Mouse (Mus musculus): ENCODE results near the gene Armc12.

Armc12 gene

GRCm38 (mm10) chr17:28513844-28514243 is 16.8 kb upstream of the Armc12 start:
- no peak for DNase-seq

DNA sequence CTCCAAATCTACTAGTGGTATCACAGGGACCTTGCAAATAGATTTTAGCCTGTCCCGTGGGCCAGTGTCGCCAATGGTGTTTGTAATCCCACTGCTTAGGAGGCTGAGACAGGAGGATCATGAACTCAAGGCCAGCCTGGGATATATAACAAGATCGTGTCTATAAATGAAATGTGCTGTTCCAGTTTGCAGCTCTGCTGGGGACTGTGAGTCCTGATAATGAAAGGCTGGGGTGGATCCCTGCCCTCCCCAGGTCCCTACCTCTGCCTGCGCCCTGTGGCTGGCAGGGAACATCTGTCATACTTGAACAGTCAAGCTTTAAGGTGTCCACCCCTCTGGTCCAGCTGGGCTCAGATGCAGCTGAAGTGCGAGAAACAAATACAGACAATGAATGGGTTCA is 16.1 kb upstream of the Armc12 start:
- DNase-seq: no peak

DNA sequence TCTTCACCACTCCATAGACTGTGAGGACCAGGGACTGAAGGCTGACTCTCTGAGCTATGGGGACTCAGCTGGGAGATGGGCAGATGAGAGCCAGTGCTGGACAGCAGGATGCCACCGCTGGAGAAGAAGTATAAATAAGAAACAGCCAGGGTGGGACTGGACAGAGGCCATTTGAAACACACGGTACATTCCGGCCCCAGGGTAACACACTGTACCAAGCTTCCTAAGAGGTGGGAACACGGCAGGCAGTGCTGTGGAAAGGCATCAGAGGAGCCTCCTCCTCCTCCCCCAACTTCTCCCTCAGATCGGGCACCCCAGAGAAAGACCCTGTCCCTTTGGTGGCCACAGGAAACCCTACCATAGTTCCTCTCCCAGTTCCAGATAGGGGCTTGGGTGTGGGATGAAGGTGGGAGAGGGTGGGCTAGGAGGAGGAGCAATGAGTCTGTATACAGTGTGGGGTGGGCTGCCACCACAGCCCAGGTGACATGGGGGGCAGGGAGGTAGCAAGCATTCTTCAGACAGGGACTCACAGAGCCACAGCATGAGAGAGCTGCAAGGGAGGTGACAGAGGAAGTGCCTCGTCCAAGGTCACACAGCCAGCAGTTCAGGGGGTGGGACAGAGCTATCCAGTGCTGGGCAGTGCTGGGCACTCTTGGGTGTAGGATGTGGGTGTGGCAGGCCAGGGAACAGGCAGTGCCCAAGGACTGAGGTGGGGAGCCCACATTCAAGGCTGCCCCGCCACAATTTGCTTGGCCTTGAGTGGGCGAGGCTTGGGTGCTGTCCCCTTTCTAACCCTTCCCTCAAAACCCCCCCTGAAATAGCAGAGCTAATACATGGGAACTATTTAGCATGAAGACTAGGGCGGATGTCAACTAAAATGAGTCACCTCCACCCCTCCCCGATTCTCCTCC is 14.9 kb upstream of the Armc12 start:
- DNase-seq: no peak

GRCm38 (mm10) chr17:28516881-28517280 is 13.7 kb upstream of the Armc12 start:
- DNase-seq: no peak

DNA sequence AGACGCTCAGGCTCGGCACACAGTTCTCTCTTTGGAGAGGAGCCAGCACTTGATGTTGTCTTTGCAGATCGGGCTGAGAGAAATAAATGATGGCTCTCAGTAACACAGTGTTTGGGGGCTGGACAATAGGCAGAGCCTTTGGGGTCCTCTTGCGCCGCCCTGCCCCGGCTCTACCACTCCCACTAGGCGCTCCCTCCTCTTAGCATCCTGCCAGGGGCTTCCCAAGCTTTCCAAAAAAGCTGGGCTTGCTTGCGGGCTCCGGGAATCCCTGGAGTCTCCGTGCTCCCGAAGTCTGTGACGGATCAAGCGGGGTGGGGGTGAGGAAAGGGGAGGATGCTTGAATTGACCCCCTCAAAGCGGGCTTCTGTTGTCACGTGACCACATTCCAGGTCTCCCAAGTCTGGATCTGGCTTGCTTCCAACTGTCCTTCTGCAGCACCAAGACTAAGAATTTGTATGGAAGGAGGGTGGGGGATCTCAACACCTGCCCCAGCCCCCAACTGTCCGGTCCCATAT is 13.1 kb upstream of the Armc12 start, which contains the start of gene Fkbp5:
TSS of gene Fkbp5 (minus strand) at position 87 of the 515 bp plus-strand sequence.
- DNase-seq: peak; percentile 69 to 78

DNA sequence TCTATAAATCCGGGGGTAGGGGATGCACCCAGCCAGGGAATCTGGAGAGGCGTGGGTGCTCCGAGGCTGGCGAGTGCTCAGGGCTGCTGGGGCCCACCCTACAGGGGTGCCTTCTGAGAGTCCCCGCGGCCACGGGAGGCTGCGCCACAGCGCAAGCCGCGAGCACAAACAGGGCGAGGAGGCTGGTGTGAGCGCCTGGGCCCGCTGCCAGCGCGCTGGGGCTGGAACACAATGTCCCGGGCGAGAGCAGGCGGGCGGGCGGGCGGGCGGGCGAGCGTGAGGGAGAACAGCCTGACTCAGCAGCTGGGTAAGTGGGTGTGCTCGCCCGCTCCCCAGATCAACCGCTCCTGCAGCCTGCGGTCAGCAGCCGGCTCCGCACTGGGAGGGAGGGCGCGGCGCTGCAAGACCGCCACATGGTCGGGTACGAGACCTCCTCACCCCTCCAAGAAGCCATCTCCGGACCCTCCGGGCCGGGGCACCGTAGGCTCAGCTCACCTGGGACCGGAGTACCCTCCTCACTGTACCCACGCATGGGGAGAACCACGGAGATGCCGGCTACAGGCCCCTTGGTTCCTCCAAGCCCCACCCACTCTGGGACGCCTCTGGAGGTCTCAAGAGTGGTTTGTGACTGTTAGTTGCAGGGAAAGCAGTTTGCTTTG is 12.5 kb upstream of the Armc12 start:
- DNase-seq: peak; percentile 85 to 90

GRCm38 (mm10) chr17:28518615-28519071 is 12.0 kb upstream of the Armc12 start:
- no peak for DNase-seq

- DNase-seq: no peak
These were observed 10.8 kb upstream of the Armc12 start for GRCm38 (mm10) chr17:28519827-28520226.

DNA sequence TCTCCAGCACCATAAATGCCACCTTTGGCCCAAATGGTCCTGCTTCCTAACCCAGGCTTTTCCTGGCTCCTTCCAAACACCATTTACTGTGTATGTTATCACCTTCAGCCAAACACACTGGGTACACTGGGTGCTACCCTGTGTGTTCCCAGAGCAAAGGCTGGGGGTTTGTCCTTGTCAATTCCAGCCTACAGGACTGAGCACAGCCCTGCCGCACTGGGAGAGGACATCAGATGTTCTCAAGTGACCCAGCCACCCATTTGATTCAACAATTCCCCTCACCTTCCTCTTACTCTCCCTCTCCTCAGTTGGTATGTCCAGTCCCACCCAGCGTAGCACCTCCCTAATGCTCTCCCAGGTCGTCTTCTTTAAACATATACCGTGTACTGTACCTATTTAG is 10.0 kb upstream of the Armc12 start:
- no peak for DNase-seq

DNA sequence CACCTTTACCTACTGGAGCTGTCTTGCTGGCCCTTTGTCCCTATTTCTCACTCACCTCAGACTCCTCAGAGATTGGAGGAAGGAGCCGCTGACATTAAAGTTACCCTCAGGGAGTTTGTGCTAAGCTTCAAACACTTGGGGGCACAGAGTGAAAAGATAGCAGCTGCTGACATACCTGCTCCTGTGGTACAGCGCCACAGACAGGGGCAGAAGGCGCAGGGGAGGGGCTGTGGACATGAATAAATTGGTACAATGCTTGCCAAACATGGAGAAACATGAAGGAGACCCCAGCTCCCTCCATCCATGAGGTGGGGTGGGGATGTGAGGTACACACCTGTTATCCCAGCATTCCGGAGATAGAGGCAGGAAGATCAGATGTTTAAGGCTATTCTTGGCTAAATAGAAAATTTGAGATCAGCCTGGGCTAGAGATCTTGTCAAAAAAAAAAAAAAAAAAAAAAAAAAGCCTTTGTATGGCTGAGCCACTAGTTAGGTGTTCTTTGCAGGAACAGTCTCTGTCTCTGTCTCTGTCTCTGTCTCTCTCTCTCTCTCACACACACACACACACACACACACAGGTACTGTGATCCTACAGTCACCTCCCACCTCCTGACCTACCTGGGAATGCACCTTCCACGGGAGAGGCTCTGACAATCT is 9.4 kb upstream of the Armc12 start:
- DNase-seq: no peak

- DNase-seq: no peak
These were observed 8.7 kb upstream of the Armc12 start for GRCm38 (mm10) chr17:28521920-28522319.

DNA sequence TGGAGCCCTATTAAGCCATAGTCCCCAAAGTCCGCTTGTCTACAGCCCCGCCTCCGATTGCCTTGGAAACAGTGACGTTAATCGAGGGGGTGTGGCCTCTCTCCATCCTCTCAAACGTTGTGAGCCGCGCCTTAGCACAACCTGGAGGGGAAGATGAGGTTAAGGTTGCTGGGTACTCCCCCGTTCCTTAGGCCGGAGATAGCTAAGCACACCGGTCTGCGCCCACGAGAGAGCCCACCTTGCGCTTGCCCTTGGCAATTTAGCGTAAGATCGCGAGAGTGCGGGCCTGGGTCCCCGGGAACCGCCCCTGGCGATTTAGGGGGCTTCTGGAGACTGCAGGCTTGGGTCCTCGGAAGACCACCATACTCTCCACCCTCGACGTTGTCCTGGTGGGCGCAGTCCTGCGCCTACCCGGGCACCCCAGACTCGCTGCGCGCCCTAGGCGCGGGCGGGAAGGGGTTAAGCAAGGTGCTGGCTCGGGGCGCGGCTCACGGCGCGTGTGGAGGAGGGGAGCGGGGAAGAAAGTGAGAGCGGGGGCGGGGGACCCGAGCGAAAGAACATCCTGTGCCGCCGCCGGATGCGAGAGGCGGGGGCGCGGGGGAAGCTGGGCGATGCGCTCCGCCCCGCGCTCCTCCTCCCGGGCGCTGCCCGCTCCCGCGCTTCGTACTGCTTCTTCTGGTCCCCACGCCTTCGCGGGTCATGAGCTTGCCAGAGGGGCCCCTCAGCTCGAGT is 7.8 kb upstream of the Armc12 start:
- DNase-seq: peak; percentile 91 to 93

DNA sequence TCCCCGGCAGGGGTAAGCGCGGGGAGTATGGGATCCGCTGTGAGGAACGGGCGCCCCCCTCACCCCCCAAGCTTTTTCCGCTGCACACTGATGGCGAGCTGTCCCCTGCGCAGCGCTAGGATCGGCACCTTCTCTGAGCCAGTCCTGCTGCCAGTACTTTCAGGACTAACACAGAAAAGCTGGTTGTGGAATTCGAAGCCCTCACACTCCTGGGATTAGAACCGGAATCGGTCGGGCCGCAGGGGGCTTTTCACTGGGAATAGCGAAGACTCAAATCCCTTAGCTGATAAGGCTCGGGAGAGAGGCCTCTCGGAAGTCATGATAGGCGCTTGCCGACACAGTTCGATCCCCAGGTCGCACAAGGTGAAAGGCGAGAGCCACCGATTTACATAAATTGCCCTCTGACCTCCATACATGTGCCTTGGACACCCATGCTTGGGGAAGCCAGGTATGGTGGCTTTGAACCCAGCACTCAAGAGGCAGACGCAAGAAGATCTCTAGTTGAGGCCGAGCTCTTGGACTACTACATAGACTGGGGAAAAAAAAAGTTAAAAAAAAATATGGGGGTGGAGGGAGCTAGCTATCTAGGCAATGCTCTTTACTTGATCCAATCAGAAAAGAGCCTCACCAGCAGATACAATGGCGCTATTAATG is 7.1 kb upstream of the Armc12 start:
- DNase-seq: no peak

DNA sequence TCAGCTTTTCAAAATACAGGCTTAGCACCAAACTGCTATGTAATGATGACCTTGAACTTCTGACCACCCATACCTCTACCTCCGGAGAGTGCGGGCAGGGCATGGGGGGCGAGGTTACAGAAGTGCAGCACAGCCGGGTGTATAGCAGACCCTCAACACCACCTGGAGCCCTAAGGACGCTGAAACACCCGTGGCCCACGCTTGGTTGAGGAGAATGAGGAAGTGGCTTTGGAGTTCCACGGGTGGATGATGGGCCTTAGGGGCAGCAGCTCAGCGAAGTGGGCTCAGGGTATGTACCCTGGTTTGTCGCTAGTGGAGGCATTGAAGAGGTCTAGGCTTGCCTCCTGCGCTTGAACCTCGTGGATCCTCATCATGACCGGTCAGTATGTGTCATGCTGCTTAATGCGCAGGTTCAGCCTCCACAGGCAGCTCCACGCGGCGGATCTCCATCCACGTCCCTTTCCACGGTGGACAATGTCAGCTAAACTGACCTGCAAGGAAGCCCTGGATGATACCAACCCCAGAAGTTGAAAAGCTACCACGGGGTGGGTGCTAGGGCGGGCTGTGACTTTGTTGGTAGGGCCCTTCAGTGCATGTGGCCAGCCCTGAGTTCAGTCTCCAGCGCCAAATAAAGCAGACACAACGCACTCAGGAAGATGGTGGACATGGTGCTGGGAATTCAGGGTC is 6.5 kb upstream of the Armc12 start:
- DNase-seq: no peak

DNA sequence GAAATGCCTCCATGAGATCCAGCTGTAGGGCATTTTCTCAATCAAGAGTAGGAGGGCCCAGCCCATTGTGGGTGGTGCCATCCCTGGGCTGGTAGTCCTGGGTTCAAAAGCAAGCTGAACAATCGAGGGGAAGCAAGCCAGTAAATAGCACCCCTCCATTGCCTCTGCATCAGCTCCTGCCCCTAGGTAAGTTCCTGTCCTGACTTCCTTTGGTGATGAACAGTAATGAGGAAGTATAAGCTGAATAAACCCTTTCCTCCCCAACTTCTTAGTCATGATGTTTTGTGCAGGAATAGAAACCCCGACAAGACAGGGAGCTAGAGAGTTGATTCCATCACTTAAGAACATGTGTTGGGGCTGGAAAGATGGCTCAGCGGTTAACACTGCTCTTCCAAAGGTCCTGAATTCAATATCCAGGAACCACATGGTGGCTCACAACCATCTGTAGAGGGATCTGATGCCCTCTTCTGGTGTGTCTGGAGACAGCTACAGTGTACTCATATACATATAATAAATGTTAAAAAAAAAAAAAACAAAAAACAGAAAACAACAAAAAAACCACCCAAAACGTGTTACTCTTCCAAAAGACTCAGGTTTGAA is 5.7 kb upstream of the Armc12 start:
- DNase-seq: no peak

GRCm38 (mm10) chr17:28527184-28528042 is 3.2 kb upstream of the Armc12 start:
- peak in 1 of 2 experiments; percentile 41 for DNase-seq

DNA sequence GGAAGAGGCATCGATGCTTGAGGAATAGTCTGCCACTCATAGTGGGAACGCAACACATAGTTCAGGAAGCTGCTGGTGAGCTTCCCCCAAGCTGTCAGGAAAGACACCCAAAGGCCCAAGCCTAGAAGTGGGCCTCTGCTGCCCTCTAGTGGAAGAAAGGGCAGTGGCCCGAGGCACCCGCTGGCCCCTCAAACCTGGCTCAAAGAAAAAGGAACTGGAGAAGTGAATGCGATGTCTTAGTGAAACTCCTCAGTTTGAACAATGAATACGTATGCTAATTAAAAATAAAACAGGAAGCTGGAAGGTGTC is 2.6 kb upstream of the Armc12 start:
- DNase-seq: peak; percentile 90 to 91

DNA sequence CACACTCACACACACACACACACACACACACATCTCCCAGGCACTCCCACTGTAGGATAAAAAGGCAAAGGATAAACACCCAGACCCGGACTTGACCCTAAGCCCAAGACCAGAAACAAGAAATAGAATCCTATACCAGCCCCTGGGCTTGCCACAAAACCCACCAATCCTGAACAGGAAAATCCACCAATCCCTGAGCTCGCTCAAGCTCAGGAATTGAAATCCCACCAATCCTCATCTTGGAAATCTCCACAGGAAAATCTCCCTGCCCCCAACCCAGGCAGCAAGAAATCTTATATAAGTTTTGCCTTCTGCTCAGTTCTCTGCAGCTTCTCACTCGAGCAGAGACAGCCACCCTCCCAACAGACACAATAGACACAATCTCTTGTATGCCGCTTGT is 1.5 kb upstream of the Armc12 start:
- DNase-seq: no peak

DNA sequence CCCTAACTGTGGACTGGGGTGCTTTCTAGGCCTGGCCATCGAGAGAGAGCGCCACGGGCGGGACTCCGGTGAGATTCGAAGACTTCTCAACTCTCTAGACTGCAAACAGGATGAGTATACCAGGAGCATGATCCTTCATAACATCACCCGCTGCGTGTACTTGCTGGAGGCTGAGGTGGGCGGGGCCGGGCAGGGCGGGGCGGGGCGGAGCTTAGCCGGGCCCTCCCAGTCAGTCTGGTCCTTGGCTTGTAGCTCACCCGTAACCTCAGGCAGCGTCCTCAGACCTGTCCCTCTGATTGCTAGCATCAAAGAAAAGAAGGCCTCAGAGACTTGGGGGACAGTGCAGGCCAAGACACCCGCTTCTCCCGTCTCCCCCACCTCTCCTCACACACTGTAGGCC is 1.3 kb downstream of the Armc12 start:
- peak; percentile 33 to 49 for DNase-seq

- DNase-seq: no peak
These were observed 2.0 kb downstream of the Armc12 start for GRCm38 (mm10) chr17:28532557-28532956.
